Mouse (Mus musculus) myocyte (in vitro differentiated cells): Measurements from ENCODE around the gene Tmem72.

Experiments used
- POLR2A ChIP-seq: IDR thresholded peaks from one replicate; pipeline ENCODE4 v1.6.1; 2011; ENCODE audit warnings: low read depth, mild to moderate bottlenecking, control low read depth, moderate library complexity; ENCODE audit not compliant: insufficient read length
- REST ChIP-seq: IDR thresholded peaks from one replicate; pipeline ENCODE4 v1.6.1; 2011; ENCODE audit warnings: mild to moderate bottlenecking, control low read depth, moderate library complexity; ENCODE audit not compliant: insufficient read depth, insufficient read length
- SRF ChIP-seq: IDR thresholded peaks from one replicate; pipeline ENCODE4 v1.6.1; 2011; ENCODE audit warnings: low read depth; ENCODE audit not compliant: control insufficient read depth, insufficient read length
- TCF12 ChIP-seq: IDR thresholded peaks from one replicate; pipeline ENCODE4 v1.6.1; 2011; ENCODE audit warnings: mild to moderate bottlenecking, control low read depth; ENCODE audit not compliant: poor library complexity, insufficient read depth, severe bottlenecking
- USF1 ChIP-seq: IDR thresholded peaks from one replicate; pipeline ENCODE4 v1.6.1; 2011; ENCODE audit warnings: low read depth, mild to moderate bottlenecking, control low read depth, moderate library complexity

DNA sequence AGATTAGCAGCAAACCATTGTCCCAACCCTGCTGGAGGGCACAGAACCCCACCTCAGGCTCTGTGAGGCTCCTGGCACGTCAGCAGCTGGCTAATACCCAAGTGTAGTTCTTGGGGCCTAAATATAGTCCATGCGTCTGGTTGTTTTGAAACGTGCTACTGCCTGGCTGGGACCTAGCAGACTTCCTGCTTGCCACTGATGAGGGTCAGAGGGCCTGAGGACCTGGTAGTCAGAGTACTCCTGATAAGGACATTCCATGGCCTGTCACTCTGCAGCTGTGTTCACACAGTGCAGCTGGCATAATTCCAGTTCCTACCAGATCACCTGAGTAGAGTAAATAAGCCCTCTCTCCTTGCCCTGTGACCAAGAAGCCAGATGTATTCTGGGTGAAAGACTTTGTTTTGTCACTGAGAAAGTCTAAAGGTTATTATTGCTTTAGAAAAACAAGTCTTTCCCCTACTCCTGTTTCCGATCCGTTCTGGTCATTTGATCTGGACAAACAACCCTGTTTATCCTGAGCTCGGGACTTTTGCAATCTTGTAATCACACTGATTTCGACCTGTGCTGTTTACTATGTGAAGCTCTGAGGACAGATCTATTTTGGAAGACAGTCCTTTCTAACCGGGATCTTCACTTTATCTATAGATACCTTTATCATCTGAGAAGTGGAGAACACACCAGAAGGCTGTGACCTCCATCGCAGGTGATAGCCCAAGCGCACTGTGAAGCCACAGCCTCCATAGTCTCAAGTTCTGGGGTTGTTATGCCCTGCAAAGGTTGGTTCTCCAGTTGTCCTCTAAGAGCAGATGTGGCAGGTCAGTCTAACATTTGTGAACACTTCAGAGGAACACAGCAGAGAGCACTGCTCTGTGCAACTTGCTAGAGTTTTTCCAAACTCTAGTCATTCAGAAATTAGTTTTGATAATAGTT, 81.2 kb downstream of the Tmem72 start:
- no peak for TF ChIP-seq POLR2A
- no peak for TF ChIP-seq TCF12
- TF ChIP-seq REST = no peak
- TF ChIP-seq USF1 = no peak
- no peak for TF ChIP-seq SRF
